Mouse (Mus musculus): ENCODE results near the gene Ooep. TPM values are rescaled to one million over a fixed set of nuclear protein-coding genes. Genes with fewer than 3 reads are reported as not detected.
A peak's percentile ranks its signal among the peaks of the same experiment; 100 is the strongest.

Ooep gene
- 0.47 and 0.51 TPM in 2 replicates for polyA plus RNA-seq (2015; fragmentation: Nextera tagmentation; extraction: Ambion mirVana)

GRCm38 (mm10) chr9:78378113-78378785 lies at the start of gene Ooep:
Gene Ooep (minus strand): TSS chr9:78378725.
- Histone ChIP-seq H3K27ac (ENCODE audit: low read depth, low read length) (no peak within 1 kb of the TSS), H3K4me2 (replicated peaks; ENCODE audit: low read depth) (peak within 1 kb of the TSS; percentile 54), H3K4me3 (ENCODE audit: low read depth, low read length) (peak within 1 kb of the TSS; percentile 9; the same call in 1 of the 2 replicates), H3K9me3 (ENCODE audit: control insufficient read depth) (no peaks in the 10 kb centered on the region), H3K4me1 (replicated peaks; ENCODE audit: control insufficient read depth, insufficient read depth, low read length) (no peaks in the 10 kb centered on the region), H3K36me3 (ENCODE audit: control insufficient read depth, insufficient read depth) (no peaks in the 10 kb centered on the region), H3K9ac (ENCODE audit: low read depth, low read length) (no peak within 1 kb of the TSS), H3K27me3 (replicated peaks; ENCODE audit: control insufficient read depth, insufficient read depth, low read length) (no peaks in the 10 kb centered on the region)
- peak; percentile 49; the same call in 1 of the 2 replicates for ATAC-seq
- no peak for TF ChIP-seq CTCF (IDR thresholded peaks at IDR 0.05; ENCODE audit: low read depth)
- WGBS, result 10% methylated on average over 17 of the region's 23 CpGs

- Histone ChIP-seq H3K27me3 (replicated peaks; ENCODE audit: control insufficient read depth, insufficient read depth, low read length) (no peaks in the 10 kb centered on the region), H3K4me3 (ENCODE audit: low read depth, low read length) (no peak overlapping the region), H3K4me2 (replicated peaks; ENCODE audit: low read depth) (no peak overlapping the region), H3K9ac (ENCODE audit: low read depth, low read length) (no peak overlapping the region), H3K9me3 (ENCODE audit: control insufficient read depth) (no peaks in the 10 kb centered on the region), H3K36me3 (ENCODE audit: control insufficient read depth, insufficient read depth) (0 out of 2 replicates have a peak, but pooled peaks cover 6% of the 10 kb centered on the region), H3K4me1 (replicated peaks; ENCODE audit: control insufficient read depth, insufficient read depth, low read length) (no peaks in the 10 kb centered on the region), H3K27ac (ENCODE audit: low read depth, low read length) (no peak overlapping the region)
- 90% methylated on average over 6 of the region's 6 CpGs for WGBS
- no peak for ATAC-seq
- no peak for TF ChIP-seq CTCF (IDR thresholded peaks at IDR 0.05; ENCODE audit: low read depth)
Observed at GRCm38 (mm10) chr9:78428185-78428584, 49.7 kb upstream of the Ooep start.

- H3K27me3 ChIP-seq (replicated peaks; ENCODE audit: control insufficient read depth, insufficient read depth, low read length), result no peaks in the 10 kb centered on the region
- TF ChIP-seq CTCF (IDR thresholded peaks at IDR 0.05; ENCODE audit: low read depth), result no peak
- 0 out of 2 replicates have a peak, but pooled peaks cover 4% of the 10 kb centered on the region for H3K36me3 ChIP-seq (ENCODE audit: control insufficient read depth, insufficient read depth)
- no peak overlapping the region for H3K9ac ChIP-seq (ENCODE audit: low read depth, low read length)
- H3K4me3 ChIP-seq (ENCODE audit: low read depth, low read length), result peak overlapping the region; percentile 28; the same call in 1 of the 2 replicates
- peak overlapping the region; percentile 66 for H3K4me2 ChIP-seq (replicated peaks; ENCODE audit: low read depth)
- WGBS, result 25% methylated on average over 20 of the region's 27 CpGs
- no peaks in the 10 kb centered on the region for H3K4me1 ChIP-seq (replicated peaks; ENCODE audit: control insufficient read depth, insufficient read depth, low read length)
- no peaks in the 10 kb centered on the region for H3K9me3 ChIP-seq (ENCODE audit: control insufficient read depth)
- H3K27ac ChIP-seq (ENCODE audit: low read depth, low read length), result no peak overlapping the region
- ATAC-seq, result no peak
Observed at GRCm38 (mm10) chr9:78427362-78427781, 48.8 kb upstream of the Ooep start.

DNA sequence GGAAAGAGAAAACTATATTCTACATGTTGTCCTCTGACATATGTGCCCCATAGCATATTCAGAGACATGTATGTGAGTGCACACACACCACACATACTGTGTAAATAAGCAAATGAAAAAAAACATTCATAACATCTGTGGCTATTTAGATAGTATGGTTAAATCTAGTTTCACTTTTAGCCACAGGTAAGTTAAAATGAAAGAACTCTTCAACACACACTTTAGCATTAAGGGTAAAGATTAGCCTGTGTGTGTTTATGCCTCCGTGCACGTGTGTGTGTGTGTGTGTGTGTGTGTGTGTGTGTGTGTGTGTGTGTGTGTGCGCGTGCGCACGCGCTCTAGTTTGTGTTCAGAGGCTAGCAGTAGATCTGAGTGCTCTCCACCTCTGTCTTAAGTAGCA lies 23.1 kb upstream of the Ooep start:
- Histone ChIP-seq H3K27ac (ENCODE audit: low read depth, low read length) (no peak overlapping the region), H3K4me1 (replicated peaks; ENCODE audit: control insufficient read depth, insufficient read depth, low read length) (no peaks in the 10 kb centered on the region), H3K27me3 (replicated peaks; ENCODE audit: control insufficient read depth, insufficient read depth, low read length) (peaks cover 5% of the 10 kb centered on the region), H3K9ac (ENCODE audit: low read depth, low read length) (no peak overlapping the region), H3K4me3 (ENCODE audit: low read depth, low read length) (no peak overlapping the region), H3K9me3 (ENCODE audit: control insufficient read depth) (no peaks in the 10 kb centered on the region), H3K4me2 (replicated peaks; ENCODE audit: low read depth) (no peak overlapping the region), H3K36me3 (ENCODE audit: control insufficient read depth, insufficient read depth) (no peaks in the 10 kb centered on the region)
- 80% methylated on average over 7 of the region's 7 CpGs for WGBS
- no peak for ATAC-seq
- no peak for TF ChIP-seq CTCF (IDR thresholded peaks at IDR 0.05; ENCODE audit: low read depth)

- Histone ChIP-seq H3K27ac (ENCODE audit: low read depth, low read length) (no peak overlapping the region), H3K9me3 (ENCODE audit: control insufficient read depth) (no peaks in the 10 kb centered on the region), H3K4me1 (replicated peaks; ENCODE audit: control insufficient read depth, insufficient read depth, low read length) (no peaks in the 10 kb centered on the region; the same call in 1 of the 2 replicates), H3K27me3 (replicated peaks; ENCODE audit: control insufficient read depth, insufficient read depth, low read length) (peaks cover 15% of the 10 kb centered on the region), H3K36me3 (ENCODE audit: control insufficient read depth, insufficient read depth) (no peaks in the 10 kb centered on the region), H3K4me2 (replicated peaks; ENCODE audit: low read depth) (no peak overlapping the region), H3K9ac (ENCODE audit: low read depth, low read length) (no peak overlapping the region), H3K4me3 (ENCODE audit: low read depth, low read length) (no peak overlapping the region)
- no peak for ATAC-seq
- TF ChIP-seq CTCF (IDR thresholded peaks at IDR 0.05; ENCODE audit: low read depth), result no peak
- 42% methylated on average over 5 of the region's 5 CpGs for WGBS
Observed at GRCm38 (mm10) chr9:78400570-78400969, 22.0 kb upstream of the Ooep start.

DNA sequence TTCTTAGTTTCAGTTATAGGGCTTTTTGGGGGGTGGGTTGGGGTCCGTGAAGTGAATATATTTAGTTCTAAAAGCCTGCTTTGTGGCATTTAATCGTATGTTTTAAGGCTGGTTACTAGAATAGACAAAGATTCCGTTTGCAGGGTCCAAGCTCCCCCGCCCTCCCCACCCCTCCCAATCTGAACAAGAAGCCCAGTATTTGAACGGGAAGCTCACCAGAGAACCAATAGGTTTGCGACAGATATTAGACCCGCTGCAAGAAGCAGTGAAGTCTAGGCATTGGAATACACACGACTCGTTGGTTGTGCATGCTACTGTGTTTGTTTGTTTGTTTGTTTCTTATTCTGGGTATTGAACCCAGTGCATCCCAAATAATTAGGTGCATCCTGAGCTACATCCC lies 18.0 kb upstream of the Ooep start:
- no peak for TF ChIP-seq CTCF (IDR thresholded peaks at IDR 0.05; ENCODE audit: low read depth)
- Histone ChIP-seq H3K9ac (ENCODE audit: low read depth, low read length) (no peak overlapping the region), H3K4me3 (ENCODE audit: low read depth, low read length) (peak overlapping the region; percentile 41), H3K9me3 (ENCODE audit: control insufficient read depth) (no peaks in the 10 kb centered on the region), H3K4me1 (replicated peaks; ENCODE audit: control insufficient read depth, insufficient read depth, low read length) (no peaks in the 10 kb centered on the region; the same call in 1 of the 2 replicates), H3K27ac (ENCODE audit: low read depth, low read length) (no peak overlapping the region), H3K27me3 (replicated peaks; ENCODE audit: control insufficient read depth, insufficient read depth, low read length) (peaks cover 40% of the 10 kb centered on the region), H3K4me2 (replicated peaks; ENCODE audit: low read depth) (peak overlapping the region; percentile 66; the same call in 1 of the 2 replicates), H3K36me3 (ENCODE audit: control insufficient read depth, insufficient read depth) (no peaks in the 10 kb centered on the region)
- ATAC-seq, result no peak
- 54% methylated on average over 9 of the region's 9 CpGs for WGBS

Data from intestine, postnatal 0 days (tissue).